Mouse (Mus musculus) embryo, embryonic 9.5 days (tissue): Measurements from ENCODE around the gene Csnk1e.

Experiments used
- DNase-seq: peaks from one replicate; pipeline ENCODE4 v3.0.0-alpha.2; 2017; ENCODE audit errors: extremely low spot score

Csnk1e gene

DNA sequence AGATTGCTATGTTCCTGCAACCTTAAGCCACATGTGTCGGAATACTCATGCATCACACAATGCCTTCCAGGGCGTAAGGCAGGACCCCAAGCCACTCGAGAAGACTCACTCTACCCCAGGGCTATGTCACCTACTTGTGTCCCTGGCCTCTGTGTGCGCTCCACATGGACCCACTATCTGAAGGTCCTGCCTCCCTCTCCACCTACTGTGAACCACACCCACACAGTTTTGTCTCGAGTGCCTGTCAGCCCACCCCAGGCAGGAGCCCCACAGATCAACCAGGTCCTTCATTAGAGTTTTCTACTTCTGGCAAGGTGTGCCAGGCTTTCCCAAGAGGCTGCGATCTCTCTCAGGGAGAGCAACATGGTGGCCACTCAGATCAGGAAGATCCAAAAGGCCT lies 60.1 kb downstream of the Csnk1e start:
- DNase-seq = no peak

DNA sequence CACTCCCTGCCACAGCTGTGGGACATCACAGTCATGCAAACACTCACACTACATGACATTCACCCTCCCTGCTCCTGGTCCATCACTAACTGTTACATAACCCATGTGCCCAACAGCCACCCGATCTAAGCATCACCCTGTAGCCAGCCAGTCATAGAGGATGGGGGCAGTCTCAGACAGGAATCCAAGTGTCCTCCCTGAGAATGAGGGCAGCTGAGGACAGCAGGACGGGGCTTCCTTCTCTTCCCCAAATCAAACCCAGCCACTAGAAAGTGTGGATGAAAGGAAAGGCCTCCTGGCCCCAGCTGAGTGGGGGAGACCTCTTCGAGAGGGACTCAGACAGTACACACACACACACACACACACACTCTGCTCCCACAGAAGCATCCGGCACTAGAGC lies 60.5 kb downstream of the Csnk1e start:
- no peak for DNase-seq

DNA sequence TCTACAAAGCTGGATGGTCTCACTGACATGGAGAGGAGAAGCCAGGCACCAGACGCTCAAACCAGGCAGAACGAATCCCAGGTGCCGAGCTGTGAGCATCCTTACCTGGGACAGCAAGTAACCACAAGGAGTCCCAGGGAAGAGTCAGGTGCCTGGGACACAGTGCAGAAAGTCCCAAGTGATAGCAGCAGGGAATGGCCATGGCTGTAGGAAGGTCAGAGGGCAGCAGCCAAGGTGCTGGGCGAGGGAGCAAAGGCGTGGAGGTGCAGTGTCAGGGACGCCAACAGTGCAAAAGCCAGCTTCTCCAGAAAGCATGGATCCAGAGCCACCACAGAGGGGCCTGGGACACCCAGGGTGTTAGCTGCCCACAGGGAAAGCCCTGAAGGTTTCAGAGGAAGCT lies 62.3 kb downstream of the Csnk1e start:
- no peak for DNase-seq

DNA sequence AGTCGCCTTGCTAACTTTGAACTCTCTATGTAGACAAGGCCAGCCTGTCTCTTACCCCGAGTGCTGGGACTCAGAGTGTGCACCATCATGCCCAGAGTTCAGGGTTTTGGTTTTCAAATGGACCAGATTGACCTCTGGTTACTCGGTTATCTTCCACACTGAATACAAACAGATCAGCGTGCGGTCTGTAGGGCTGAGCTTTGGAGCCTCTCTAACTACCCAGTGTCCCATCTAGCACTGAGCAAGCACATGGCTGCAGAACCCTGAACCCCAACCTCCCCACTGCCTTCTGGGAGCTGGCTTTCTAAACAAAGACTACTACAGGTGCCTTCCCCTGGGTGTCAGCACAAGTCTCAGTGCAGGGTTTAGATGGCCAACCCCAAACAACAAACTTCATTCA lies 62.8 kb downstream of the Csnk1e start:
- no peak for DNase-seq

DNA sequence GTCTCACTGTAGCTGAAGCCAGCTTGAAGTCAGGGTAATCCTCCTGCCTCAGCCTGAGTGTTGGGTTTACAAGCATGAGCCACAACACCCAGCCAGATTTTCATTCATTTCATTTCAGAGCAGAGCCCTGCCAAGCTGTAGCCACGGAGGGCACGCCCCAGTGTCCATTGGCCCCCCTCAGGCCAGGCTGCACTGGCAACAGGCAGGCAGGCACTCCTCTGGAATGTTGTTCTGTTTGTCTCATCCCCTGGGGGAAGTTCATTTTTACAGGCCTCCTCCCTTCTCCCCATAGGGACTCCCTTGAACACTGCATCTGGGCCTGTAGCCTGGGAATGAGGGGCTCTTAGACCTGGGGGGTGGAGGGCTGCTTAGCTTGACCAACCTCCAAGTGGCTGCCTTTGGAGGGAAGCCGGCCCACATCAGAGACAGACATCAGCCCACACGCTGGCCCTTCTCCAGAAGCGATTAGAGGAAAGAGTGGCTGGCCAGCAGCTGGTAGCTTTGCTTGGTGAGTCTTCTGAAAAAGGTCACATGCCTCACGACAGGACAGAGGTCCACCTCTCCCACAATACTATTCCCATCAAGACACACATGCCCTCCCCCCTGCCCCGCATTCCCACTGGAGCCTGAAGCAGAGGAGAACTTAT lies 63.8 kb downstream of the Csnk1e start:
- no peak for DNase-seq

DNA sequence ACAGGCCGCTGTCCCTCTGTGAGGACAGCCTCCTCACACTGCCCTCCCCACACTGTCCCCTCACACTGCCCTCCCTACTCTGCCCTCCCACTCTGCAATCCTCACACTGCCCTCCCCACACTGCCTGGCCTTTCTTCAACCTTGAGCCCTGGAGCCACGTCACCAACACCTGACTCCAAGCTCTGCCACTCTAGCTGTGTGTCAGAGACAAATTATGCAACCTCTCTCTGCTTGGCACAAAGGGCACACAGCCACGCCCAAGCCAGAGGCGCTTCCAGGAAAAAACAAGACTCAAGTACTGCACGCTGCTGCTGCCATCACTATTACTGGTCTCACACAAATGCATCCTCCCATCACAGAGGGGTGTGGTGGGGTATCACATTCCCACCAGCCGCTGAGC lies 64.9 kb downstream of the Csnk1e start:
- DNase-seq = no peak

DNA sequence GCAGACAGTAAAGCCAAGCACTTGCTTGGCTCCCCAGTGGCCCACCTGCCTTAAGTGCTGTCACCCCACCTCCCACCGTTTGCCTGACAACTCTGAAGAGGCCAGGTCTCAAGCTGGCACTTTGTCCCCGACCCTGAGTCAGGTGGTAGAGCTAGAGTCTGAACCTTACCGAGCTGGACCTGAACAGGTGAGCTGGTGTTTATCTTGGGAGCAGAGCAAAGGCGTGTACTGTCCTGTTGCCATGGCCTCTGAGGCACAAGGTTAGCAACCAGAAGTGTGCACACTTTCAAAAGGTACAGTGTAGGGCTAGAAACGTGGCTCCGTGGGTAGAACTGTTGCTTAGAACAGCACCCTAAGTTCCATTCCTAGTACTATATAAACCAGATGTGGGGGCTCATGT lies 67.2 kb downstream of the Csnk1e start:
- DNase-seq = no peak

DNA sequence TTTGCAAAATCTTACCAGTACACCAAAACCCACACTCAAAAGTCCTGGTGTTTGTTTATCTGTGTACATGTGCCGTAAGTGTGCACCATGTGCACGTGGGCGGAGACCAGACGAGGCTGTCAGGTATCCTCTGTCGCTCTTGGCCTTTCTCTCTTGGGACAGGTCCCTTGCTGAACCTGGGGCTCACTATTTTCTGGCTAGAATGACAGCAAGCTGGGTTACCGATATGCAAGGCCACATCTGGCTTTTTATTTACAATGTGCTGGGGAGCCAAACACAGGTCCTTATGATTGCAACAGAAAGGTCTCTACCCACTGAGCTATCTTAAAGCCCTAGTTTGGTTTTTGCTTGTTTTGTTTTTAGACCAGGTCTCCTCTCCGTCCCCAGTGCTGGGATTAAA lies 67.8 kb downstream of the Csnk1e start:
- no peak for DNase-seq

DNA sequence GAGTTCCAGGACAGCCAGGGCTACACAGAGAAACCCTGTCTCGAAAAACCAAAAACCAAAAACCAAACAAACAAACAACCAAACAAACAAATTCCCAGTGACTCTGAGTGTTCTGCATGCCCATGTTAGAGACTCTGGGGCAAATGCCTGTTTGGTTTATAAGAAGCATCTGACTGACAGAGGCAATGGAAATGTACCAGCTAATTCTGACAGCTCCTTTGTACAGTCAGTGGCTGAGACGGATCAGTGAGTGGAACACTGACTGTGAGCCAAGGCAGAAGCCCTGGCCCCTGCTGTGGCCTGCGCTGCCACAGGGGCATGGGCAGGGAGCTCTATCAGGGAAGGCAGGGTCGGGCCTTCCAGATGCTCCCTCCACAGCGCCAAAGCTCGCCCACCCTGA lies 68.3 kb downstream of the Csnk1e start:
- DNase-seq = no peak

DNA sequence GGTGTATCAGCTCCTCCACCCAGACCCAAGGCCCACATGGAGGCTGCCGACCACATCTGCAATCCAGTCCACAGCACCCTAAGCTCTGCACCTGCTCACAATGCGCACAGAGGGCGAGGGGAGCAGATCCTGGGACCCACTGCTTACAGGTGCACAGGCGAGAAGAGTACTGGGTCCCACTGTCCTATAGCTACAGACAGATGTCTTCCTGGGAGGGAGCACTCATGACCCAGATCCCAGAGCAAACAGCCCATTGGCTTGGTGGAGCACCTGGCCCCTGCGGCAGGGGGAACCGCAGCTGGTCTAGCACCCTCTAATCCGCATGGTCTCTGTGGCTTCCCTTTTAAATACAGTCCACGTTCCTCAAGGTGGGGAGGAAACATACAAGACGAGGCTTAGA lies 73.7 kb downstream of the Csnk1e start:
- no peak for DNase-seq

DNA sequence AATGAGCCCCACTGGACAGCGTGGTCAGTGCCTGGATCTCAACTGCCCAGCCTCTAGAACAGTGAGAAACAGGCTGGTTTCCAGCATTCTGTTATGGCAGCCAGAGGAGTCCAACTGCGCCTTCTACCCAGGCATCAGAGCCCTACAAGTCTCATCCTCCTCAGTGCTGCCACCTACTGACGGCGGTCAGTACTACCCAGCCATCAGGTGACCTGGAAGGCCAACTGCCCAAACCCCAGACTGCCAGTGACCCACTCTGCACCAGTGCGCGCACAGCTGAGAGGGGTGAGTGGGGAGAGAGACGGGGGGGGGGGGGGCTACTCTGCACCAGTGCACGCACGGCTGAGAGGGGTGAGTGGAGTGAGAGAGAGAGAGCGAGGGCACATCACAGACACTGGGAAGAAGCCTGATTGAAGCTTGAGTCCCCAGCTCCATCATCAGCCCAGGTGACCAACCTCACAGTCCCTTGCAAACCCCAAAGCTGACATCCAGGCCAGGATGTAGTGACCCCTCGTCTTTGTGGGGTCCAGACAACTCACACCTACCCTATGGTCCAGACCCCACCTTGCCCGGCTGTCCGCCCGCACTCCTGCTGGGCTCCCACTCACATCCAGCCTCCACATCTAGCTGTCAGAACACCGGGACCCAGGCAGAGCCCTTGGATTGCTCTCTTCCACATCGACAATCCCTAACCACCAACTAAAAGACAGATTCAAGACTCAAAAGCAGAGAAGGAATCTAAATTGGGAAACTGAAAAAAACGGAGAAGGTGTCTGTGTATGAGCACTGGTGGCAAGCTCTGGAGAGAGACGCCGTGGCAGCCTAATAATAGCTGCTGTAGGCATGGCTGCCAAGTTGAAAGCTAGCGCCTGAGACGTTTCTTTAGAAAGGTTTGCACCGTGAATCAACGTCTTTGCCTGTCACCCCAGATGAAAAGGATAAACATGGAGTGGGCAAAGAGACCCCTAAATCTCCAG lies 74.6 kb downstream of the Csnk1e start:
- peak; percentile 85 for DNase-seq

DNA sequence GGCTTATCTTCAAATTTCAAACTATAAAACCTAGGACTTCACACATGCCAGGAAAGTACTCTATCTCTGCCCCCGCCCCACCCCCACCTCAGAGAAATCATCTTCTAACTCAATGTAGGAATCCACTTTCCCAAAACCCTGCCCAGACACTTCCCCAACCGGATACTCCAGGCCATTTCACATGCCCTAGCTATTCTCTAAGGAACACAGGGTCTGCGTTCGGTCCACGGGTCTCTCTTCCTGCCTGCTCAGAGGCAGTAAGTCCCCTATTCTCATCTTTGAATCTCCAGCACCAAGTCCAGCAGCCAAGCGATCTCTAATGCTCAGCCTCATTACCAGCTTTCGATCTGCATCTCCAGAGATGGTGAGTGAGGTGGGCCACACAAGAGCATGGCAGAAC lies 75.7 kb downstream of the Csnk1e start:
- no peak for DNase-seq

DNA sequence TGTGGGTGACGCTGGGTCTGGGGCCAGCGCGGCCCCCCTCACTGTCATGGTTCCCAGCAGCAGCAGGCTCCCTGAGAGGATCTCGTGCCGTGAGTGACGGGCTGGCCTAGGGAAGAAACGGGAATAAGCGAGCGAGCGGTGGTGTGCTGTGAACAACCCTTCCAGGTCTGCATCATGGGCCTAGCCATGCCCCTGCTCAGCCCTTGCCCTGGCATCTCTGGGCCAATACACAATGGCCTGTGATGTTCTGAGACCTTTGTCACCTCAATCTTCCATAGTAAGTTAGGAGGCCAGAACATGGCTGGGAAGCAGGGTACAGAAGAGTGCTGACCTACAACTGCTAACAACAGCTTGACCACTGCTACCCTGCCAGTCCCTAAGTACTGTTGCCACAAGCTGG lies 76.8 kb downstream of the Csnk1e start:
- no peak for DNase-seq

DNA sequence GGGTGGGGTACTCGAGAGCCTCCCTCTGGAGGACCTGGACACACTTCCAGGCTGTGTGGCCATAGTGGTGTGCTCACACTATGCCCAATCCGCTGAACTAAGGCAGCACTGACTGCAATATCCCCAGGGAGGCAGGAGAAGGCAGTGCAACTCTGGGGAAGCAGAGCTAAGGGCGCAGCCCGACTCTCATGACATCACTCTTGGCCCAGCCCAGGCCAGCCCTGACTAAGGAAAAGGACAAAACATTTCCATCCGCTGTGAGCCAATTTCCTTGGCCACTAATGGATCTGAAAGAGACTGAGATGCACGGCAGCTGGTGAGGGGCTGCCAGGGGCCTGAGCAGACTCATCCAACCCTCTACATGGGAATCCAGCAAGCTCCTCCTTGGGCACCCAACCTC lies 77.7 kb downstream of the Csnk1e start:
- DNase-seq = no peak

DNA sequence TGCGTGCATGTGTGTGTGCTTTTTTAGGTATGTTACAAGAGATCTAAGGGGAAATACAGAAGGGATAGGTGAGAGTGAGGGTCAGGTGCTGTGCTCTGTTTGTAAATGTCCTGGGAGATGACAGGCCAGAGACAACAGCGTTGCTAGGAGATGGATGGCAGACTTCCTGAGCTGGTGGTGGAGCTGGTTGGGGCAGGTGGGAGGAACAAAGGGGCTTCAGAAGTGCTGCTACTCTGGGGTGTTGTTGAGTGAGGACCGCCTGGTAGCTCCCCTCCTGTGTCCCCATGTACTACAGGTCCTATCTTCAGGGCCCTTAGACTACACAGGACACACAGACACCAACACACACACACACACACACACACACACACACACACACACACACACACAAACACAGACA lies 80.6 kb downstream of the Csnk1e start:
- no peak for DNase-seq

DNA sequence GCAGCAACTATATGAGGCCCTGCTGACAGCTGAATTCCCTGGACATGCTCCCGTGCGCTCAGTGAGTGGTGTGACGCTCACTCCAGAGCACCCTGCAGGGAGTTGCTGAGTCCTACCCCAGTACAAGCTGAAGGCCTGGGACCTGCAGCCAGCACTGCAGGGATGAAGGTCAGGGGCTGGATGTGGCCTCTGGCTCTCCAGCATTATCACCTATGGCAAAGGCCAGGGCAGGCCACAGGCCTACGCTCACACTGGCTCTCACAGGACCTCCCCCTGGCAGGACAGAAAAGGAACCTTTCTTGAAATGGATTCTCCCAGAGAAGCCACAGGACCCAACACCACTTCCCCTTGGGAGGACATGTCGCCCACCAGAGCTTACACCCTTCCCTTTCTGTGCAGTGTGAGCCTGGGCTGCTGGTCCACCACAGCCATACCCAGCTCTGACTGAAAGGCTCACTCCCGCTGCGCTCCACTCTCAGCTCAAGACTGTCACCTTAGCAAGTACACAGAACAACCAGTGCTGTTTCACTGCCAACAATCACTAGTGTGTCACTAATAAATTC lies 85.0 kb downstream of the Csnk1e start:
- DNase-seq = no peak

DNA sequence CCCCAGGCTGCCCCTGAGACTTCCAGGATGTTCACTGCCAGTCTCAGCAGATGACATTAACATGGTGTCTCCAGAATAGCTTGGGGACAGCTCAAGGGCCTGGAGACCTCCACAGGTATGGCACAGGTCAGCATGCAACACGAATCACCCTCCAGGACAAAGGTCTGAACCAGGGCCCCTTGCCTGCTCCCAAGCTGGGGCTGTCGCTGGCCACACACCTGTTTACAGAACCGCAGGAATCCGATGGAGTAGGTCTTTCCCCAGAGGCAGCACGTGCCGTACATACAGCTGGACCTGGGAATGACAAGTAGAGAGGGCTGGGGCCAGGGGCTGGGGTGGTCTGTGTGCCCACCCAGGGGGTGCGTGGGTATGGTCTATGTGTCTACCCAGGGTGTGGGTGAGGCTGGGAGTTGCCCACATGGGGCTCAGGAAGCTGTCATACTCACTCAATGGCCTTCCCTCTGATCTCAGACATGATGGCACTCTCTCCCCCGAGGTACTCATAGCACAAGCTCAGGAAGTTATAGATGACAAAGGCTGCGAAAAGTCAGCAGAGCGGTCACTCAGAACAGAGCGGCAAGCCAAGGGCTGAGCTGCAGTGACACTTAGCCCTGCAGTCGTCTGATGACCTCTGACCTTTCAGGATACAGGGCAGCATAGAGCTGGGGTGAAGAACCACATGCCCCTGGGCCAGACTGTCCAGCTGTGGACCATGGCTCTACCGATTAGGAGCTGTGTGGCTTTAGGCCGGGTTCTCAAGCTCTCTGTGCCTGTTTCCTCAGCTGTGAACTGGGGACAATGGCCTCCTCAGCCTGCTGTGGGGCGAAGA lies 85.7 kb downstream of the Csnk1e start:
- no peak for DNase-seq

DNA sequence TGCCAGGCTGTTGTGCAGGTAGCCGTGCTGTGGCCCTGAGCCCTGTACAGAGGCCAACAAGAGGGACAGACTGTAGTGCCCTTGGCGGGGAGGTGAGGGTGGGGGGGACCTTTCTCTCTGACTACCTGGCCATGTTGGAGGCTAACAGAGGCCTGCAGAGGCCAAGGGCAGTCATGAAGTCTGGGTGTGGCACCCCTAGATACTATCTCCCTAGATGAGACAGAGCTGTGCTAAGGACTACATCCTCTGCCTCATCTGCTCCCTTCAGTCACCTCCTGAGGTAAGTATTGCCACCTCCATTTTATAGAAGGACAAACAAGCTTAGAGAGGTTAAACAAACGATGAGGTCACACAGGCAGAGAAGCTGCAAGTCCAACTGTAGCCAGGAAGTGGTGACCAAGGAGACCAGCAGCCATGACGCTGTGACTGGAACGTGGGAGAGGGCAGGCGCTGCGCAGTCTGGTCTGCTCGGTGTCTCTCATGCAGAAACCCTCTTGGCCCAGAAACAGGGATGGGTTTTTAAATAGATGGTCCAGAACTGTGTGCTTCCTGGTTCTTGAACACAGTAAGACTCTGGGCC lies 86.4 kb downstream of the Csnk1e start:
- no peak for DNase-seq

DNA sequence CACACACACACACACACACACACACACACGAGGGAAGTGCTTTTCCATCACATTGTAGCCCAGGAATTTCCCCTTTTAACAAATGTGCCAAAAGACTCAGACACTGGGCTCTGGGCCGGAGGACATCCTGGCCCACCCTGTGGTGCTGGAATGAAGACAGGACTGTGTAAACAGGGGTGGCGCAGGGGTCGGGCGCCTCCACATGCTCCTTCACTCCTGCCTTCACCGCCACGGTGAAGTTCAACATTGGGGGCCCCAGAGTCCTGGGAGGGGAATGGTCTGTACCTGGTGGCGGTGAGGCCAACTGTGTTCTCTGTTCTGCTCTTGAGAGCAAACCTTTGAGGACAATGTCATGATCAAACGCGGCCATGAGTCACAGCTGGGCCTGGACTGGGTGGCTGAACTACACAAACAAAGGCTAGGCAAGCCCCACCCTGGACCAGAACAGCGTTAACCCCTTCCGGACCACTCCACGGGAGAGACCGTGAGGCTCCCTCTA lies 87.0 kb downstream of the Csnk1e start:
- DNase-seq = no peak
